Mouse (Mus musculus) brain, embryonic 14.5 days (tissue): ENCODE data around the gene Sash3.

Experiments
- CTCF ChIP-seq: fragments of 200-500 bp; IDR thresholded peaks from 2 replicates; pipeline ENCODE4 v1.5.1; 2012; ENCODE audit warnings: inconsistent platforms, mild to moderate bottlenecking, moderate library complexity, borderline replicate concordance; ENCODE audit not compliant: insufficient read depth, insufficient read length; ENCODE audit errors: extremely low read depth
- POLR2A ChIP-seq: fragments of 200-500 bp; IDR thresholded peaks from 2 replicates; pipeline ENCODE4 v1.6.1; 2012; ENCODE audit warnings: mild to moderate bottlenecking, inconsistent platforms, borderline replicate concordance; ENCODE audit not compliant: poor library complexity, insufficient read depth, insufficient read length, severe bottlenecking; ENCODE audit errors: extremely low read depth

DNA sequence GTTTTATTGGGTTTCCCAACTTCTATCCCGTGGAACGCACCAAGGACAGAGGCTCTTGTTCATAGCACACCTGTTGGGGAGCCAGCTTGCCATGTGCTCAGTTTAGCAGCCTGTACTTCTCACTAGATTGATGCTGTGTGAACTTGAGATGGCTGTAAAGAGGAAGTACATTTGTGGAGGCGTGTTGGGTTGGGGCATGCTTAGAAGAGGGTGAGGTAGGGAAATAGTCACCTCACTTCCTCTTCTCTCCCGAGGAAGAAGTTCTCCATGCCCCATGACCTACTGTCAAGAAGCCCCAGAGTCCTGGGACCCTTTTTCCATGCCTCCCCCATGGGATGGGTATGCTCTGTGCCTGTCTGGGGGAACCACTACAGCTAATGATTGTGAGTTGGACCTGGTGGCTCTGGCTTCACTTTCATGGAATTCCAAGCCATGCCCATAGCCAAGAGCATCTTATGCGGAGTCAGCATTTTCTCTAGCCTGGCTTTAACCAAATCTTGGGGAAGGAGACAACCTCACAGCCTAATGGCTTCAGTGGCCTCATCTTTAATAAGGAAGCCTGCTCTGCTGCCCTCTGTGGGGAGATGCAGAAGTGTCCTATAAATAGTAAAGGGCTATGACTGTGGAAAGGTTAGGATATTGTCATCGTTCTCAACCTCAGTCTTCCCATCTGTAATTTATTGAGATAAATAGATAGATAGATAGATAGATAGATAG lies 18.6 kb upstream of the Sash3 start:
- TF ChIP-seq POLR2A, result no peak
- no peak for TF ChIP-seq CTCF
